Mouse (Mus musculus): ENCODE data around the gene Adprm.

GRCm38 (mm10) chr11:67075036-67075435, 22.6 kb upstream of the Adprm start:
- TF ChIP-seq CTCF (IDR thresholded peaks at IDR 0.05; ENCODE audit: low read depth, low read length), result no peak
- no peak for TF ChIP-seq POLR2A (IDR thresholded peaks at IDR 0.05; ENCODE audit: extremely low read depth, insufficient read depth, low read length)
